Mouse (Mus musculus): Measurements from ENCODE around the gene Fgf22. TPM values are rescaled to one million over a fixed set of nuclear protein-coding genes. Genes with fewer than 3 reads are reported as not detected.

Gene Fgf22
- polyA plus RNA-seq, 1 experiment from 2014 or later: 1.6 TPM

DNA sequence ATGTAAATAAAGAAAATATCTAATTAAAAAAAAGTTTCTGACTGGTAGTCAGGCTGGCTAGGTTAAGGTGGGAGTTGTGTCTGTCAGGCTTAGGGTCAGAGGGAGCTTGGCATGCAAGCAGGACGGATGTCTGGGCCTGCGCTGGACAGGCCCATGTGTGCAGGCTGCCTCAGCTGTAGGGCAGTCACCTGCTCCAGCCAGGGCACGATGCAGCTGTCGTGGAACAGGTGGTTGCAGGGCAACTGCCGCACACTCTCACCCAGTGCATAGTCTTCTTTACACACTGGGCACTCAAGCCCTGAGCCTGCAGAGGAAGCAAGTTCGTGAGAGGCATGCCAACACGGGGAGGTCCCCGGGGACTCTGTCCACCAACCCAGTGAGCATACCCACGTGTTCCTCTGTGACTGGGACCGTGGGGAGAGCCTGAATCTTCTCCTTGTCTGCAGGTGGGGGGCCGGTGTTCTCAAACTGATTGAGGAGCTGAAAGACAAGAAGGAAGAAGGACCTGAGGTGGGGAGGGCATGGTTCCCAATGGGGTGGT lies 5.8 kb downstream of the Fgf22 start:
- Histone ChIP-seq H3K4me1 (replicated peaks; ENCODE audit: control insufficient read depth, insufficient read depth, low read length) (peaks cover 12% of the 10 kb centered on the region), H3K4me2 (replicated peaks) (no peak overlapping the region), H3K4me3 (replicated peaks; ENCODE audit: low read length) (no peak overlapping the region), H3K27ac (no peak overlapping the region), H3K36me3 (replicated peaks; ENCODE audit: control insufficient read depth, insufficient read depth) (peaks cover 67% of the 10 kb centered on the region), H3K9ac (no peak overlapping the region), H3K27me3 (ENCODE audit: control insufficient read depth, insufficient read depth, low read length) (no peaks in the 10 kb centered on the region), H3K9me3 (ENCODE audit: control insufficient read depth, low read length) (no peaks in the 10 kb centered on the region)
- ATAC-seq (ENCODE audit: low FRiP score) (no peak), DNase-seq (ENCODE audit: low spot score) (no peak)
- 92% methylated on average over 11 of the region's 11 CpGs for WGBS

DNA sequence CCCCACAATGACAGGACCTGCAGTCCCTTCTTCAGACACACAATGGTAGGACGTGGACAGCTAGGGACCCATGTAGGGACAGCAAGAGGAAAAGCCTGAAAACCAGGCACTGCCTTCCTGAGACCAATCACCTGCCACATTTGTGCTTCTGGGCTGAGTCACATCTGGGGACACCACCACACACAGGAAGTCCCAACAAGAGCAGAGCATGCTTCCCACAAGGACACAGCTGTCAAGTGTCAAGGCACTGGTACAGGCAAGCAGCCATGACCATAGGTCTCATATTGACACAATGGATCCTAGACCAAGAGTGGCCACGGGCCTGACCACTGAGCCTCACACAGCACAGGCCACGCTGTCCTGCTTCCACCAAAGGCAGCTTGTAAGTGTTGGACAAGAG lies 8.0 kb downstream of the Fgf22 start:
- peaks cover 47% of the 10 kb centered on the region for H3K36me3 ChIP-seq (replicated peaks; ENCODE audit: control insufficient read depth, insufficient read depth)
- no peak for DNase-seq (ENCODE audit: low spot score)
- H3K4me2 ChIP-seq (replicated peaks): no peak overlapping the region
- WGBS: 85% methylated on average over 3 of the region's 3 CpGs
- H3K9me3 ChIP-seq (ENCODE audit: control insufficient read depth, low read length): no peaks in the 10 kb centered on the region
- no peak for ATAC-seq (ENCODE audit: low FRiP score)
- H3K9ac ChIP-seq: no peak overlapping the region
- H3K4me3 ChIP-seq (replicated peaks; ENCODE audit: low read length): no peak overlapping the region
- H3K27ac ChIP-seq: no peak overlapping the region
- H3K27me3 ChIP-seq (ENCODE audit: control insufficient read depth, insufficient read depth, low read length): no peaks in the 10 kb centered on the region
- peaks cover 18% of the 10 kb centered on the region for H3K4me1 ChIP-seq (replicated peaks; ENCODE audit: control insufficient read depth, insufficient read depth, low read length)

DNA sequence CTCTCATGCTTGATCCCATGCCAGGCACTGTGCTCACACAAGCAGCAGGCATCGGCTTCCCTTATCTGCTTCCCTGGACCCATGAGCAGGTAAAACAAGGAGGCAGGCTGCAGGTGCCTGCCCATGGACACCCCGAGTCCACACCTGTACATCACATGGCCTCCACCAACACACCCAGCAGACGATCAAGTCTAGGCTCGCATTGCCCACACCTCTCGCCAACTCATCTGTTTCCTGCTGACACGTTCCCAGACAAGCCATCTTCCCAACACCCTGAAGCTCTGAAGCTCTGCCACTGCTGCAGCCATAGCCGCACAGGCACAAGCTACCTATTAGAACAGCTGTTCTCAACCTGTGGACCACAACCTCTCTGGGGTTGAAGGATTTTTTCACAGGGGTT lies 9.4 kb downstream of the Fgf22 start:
- Histone ChIP-seq H3K4me3 (replicated peaks; ENCODE audit: low read length) (no peak overlapping the region), H3K27ac (no peak overlapping the region), H3K9ac (0 out of 2 replicates have a peak overlapping the region, but pooled peaks have one; percentile 31), H3K4me2 (replicated peaks) (no peak overlapping the region), H3K36me3 (replicated peaks; ENCODE audit: control insufficient read depth, insufficient read depth) (peaks cover 33% of the 10 kb centered on the region), H3K27me3 (ENCODE audit: control insufficient read depth, insufficient read depth, low read length) (no peaks in the 10 kb centered on the region), H3K9me3 (ENCODE audit: control insufficient read depth, low read length) (no peaks in the 10 kb centered on the region), H3K4me1 (replicated peaks; ENCODE audit: control insufficient read depth, insufficient read depth, low read length) (peaks cover 20% of the 10 kb centered on the region)
- DNase-seq (ENCODE audit: low spot score): no peak
- 91% methylated on average over 7 of the region's 7 CpGs for WGBS
- no peak for ATAC-seq (ENCODE audit: low FRiP score)

DNA sequence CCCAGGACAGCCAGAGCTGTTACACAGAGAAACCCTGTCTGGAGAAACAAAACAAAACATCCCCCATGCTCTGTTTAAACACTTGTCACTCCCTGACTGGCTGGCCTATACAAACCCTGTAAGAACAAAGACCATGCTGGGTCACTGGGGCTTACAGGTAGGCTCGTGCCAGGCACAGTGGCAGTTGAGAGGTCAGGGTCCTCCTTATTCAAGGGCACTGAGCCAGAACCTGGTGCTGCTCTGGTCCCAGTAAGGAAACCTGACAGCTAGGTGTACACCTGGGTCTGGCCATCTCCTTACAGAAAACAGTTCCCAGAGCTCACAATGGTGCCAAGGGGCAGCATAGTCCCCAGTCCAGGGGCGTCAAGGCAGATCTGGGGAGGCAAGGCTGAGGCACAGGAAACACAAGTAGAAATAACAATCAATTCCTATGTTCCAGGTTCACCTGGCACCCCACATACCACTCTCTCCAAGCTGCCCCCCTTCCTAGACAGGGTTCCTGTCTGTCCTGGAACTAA lies 10.4 kb downstream of the Fgf22 start:
- Histone ChIP-seq H3K9ac (peak overlapping the region; percentile 87), H3K27me3 (ENCODE audit: control insufficient read depth, insufficient read depth, low read length) (no peaks in the 10 kb centered on the region), H3K36me3 (replicated peaks; ENCODE audit: control insufficient read depth, insufficient read depth) (peaks cover 23% of the 10 kb centered on the region), H3K4me2 (replicated peaks) (peak overlapping the region; percentile 95), H3K27ac (no peak overlapping the region), H3K4me3 (replicated peaks; ENCODE audit: low read length) (peak overlapping the region; percentile 88), H3K4me1 (replicated peaks; ENCODE audit: control insufficient read depth, insufficient read depth, low read length) (peaks cover 20% of the 10 kb centered on the region), H3K9me3 (ENCODE audit: control insufficient read depth, low read length) (no peaks in the 10 kb centered on the region)
- DNase-seq (ENCODE audit: low spot score) (no peak), ATAC-seq (ENCODE audit: low FRiP score) (no peak)
- 67% methylated on average over 2 of the region's 2 CpGs for WGBS

DNA sequence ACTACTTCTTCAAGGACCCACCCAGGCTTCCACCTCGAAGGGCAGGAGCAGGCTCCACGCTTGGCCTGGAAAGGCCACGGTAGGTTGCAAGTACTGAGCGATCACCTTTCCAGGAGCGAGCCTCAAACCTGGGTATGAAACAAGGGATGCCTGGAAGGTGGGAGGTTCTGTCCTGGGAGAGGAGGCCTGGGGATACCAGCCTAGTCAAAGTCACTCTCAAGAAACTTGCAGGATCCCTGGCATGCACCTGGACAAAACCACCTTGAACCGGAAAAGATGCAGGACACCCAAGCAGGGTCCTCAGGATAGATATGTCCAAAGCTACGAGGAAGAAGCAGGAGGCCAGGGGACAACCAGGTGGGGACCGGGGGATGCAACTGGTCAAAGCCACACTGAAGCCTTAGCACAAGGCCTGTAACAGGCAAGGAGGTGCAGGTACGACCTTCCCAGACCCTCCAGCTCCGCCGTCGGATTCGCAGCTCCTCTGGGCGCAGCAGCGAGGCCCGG lies 11.2 kb downstream of the Fgf22 start:
- H3K4me3 ChIP-seq (replicated peaks; ENCODE audit: low read length): peak overlapping the region; percentile 88
- H3K9ac ChIP-seq: peak overlapping the region; percentile 87
- H3K36me3 ChIP-seq (replicated peaks; ENCODE audit: control insufficient read depth, insufficient read depth): peaks cover 15% of the 10 kb centered on the region
- no peaks in the 10 kb centered on the region for H3K9me3 ChIP-seq (ENCODE audit: control insufficient read depth, low read length)
- 8% methylated on average over 16 of the region's 16 CpGs for WGBS
- peak overlapping the region; percentile 90 for H3K27ac ChIP-seq
- H3K4me2 ChIP-seq (replicated peaks): peak overlapping the region; percentile 95
- ATAC-seq (ENCODE audit: low FRiP score) (no peak), DNase-seq (ENCODE audit: low spot score) (no peak)
- no peaks in the 10 kb centered on the region for H3K27me3 ChIP-seq (ENCODE audit: control insufficient read depth, insufficient read depth, low read length)
- H3K4me1 ChIP-seq (replicated peaks; ENCODE audit: control insufficient read depth, insufficient read depth, low read length): peaks cover 20% of the 10 kb centered on the region

DNA sequence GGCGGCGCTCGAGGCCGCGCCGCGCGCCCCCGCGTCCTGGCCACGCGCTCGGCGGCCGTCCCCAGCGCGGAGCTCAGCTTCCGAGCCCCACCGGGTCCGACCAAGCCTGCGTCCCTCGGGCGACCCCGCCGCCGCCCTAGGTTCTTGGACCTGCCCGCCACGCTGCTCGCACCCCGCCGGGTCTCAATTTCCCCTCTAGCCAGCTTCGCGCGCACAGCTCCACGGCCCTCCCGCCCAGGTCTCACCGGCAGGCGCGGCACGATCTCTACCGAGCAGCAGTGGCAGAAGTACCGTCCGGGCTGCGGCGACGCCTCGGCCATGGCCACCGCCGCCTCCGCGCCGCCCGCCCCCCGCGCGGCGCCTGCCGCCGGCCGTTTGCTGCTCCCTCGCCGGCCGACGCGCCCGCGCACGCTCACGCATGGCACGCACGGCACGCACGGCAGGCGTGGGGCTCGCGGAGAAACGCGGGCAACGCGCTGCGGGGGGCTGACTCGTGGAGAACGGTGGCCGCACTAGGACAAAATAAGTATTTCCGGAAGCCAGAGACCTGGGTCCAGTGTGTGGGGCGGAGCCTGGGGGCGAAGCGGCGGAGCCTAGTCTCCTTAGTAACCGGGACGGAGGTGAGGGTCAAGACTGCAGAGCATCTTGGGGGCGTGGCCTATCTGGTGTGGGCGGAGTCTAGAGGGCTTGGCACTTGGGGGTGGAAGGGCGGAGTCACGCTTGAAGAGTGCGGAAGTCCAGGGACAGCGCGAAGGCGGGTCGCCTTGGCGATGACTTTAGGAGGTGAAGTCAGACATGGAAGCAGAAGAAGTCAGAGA lies 11.8 kb downstream of the Fgf22 start, which contains the start of gene Rnf126:
Gene Rnf126 (minus strand): TSS at position 445 of the 818 bp plus-strand sequence.
- Histone ChIP-seq H3K9ac (peak within 1 kb of the TSS; percentile 87), H3K36me3 (replicated peaks; ENCODE audit: control insufficient read depth, insufficient read depth) (peaks cover 8% of the 10 kb centered on the region), H3K9me3 (ENCODE audit: control insufficient read depth, low read length) (no peaks in the 10 kb centered on the region), H3K4me2 (replicated peaks) (peak within 1 kb of the TSS; percentile 95), H3K4me1 (replicated peaks; ENCODE audit: control insufficient read depth, insufficient read depth, low read length) (peaks cover 20% of the 10 kb centered on the region), H3K27me3 (ENCODE audit: control insufficient read depth, insufficient read depth, low read length) (no peaks in the 10 kb centered on the region), H3K4me3 (replicated peaks; ENCODE audit: low read length) (peak within 1 kb of the TSS; percentile 88), H3K27ac (peak within 1 kb of the TSS; percentile 90)
- under 1% methylated on average over 82 of the region's 101 CpGs for WGBS
- DNase-seq (ENCODE audit: low spot score) (peak; percentile 96), ATAC-seq (ENCODE audit: low FRiP score) (peak; percentile 89)

DNA sequence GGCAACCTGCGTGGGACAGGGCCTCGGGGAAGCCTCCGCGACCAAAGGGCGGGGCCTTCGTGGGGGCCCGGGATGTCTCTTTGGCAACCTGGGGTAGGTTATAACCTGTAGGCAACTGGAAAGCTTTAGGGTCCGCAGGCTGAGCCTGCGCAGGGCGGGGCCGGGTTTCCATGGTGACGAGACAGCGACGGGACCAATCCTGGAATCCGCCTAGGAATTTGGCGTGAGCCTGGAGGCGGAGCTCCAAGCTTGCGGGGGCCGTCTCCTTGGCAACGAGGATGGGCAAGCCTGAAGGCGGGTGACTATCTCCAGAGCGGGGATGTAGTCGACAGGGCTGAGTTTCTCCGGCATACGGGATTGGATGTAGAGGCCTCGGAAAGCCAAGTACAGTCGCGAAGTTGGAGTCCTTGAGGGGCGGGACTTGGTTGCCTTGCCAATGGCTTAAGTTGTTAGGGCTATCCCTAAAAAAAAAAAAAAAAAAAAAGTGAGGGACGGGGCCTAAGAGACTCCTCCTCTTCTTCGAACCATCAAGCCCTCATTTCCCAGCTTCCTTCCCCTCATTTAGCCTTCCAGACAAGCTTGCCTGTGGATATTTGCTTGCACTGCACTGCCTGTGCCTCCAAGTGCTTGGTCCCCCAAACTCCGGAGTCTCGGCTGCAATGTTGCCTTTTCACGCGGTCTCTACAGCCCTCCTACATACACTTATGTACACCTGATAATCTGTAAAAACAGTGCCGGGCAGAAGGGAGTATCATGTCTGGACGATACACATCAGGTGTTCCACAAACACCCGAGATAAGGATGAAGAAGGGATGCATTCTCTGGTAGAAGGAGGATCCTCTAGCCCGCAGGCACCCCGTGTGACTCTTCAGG lies 12.7 kb downstream of the Fgf22 start:
- Histone ChIP-seq H3K27me3 (ENCODE audit: control insufficient read depth, insufficient read depth, low read length) (no peaks in the 10 kb centered on the region), H3K36me3 (replicated peaks; ENCODE audit: control insufficient read depth, insufficient read depth) (no peaks in the 10 kb centered on the region; the same call in 1 of the 2 replicates), H3K4me1 (replicated peaks; ENCODE audit: control insufficient read depth, insufficient read depth, low read length) (peaks cover 20% of the 10 kb centered on the region), H3K27ac (peak overlapping the region; percentile 90), H3K9me3 (ENCODE audit: control insufficient read depth, low read length) (no peaks in the 10 kb centered on the region), H3K9ac (peak overlapping the region; percentile 87), H3K4me3 (replicated peaks; ENCODE audit: low read length) (peak overlapping the region; percentile 88), H3K4me2 (replicated peaks) (peak overlapping the region; percentile 95)
- DNase-seq (ENCODE audit: low spot score) (peak; percentile 91), ATAC-seq (ENCODE audit: low FRiP score) (peak; percentile 78)
- WGBS: 11% methylated on average over 39 of the region's 40 CpGs

DNA sequence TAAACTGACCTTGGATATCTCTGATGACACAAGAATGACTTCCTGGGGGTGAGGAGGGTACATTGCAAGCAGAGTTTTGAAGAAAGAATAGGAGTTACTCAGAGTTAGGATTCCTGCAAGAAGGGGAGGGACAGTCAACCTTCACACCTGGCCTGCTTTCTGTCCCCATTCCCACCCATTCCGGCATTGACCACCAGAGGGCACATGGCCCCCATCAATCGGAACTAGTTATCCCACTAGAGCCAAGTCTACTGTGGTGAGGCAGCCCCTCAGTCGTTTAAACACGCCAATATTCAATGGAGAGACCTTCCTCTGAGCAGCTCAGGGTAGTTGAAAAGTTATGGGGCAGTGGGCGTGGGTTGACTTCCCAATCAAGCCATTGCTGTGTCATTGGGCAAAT lies 13.5 kb downstream of the Fgf22 start:
- H3K9ac ChIP-seq: no peak overlapping the region
- 0% methylated on average over 5 of the region's 5 CpGs for WGBS
- no peak overlapping the region for H3K27ac ChIP-seq
- H3K4me1 ChIP-seq (replicated peaks; ENCODE audit: control insufficient read depth, insufficient read depth, low read length): peaks cover 20% of the 10 kb centered on the region
- H3K4me2 ChIP-seq (replicated peaks): peak overlapping the region; percentile 95; the same call in 1 of the 2 replicates
- DNase-seq (ENCODE audit: low spot score) (peak; percentile 81), ATAC-seq (ENCODE audit: low FRiP score) (0 out of 2 replicates have a peak, but pooled peaks have one; percentile 2)
- H3K9me3 ChIP-seq (ENCODE audit: control insufficient read depth, low read length): no peaks in the 10 kb centered on the region
- no peaks in the 10 kb centered on the region for H3K36me3 ChIP-seq (replicated peaks; ENCODE audit: control insufficient read depth, insufficient read depth)
- H3K27me3 ChIP-seq (ENCODE audit: control insufficient read depth, insufficient read depth, low read length): no peaks in the 10 kb centered on the region
- H3K4me3 ChIP-seq (replicated peaks; ENCODE audit: low read length): no peak overlapping the region
